In genomic region chr2:138278853-138279640, GRCm38 (mm10) we compare ENCODE assay signal across 8 mouse cellular contexts. TPM values are rescaled to one million over a fixed set of nuclear protein-coding genes. Genes with fewer than 3 reads are reported as not detected.
DNase-seq lines count a peak whose midpoint lies in the region; ATAC-seq lines count a peak whose summit lies in the region.
"Had no signal": no experiment of that assay in that cellular context is flagged by ENCODE, and none has a peak within 500 bp of the region (broad histone marks: within the 10 kb centered on the region; RNA-seq: fewer than 3 reads in every experiment).

No protein-coding gene starts in this region.

- ATAC-seq in heart, embryonic 11.5 days (replicated peaks; ENCODE audit: insufficient number of reproducible peaks, low FRiP score, low TSS enrichment), result no peak
- ATAC-seq in limb, embryonic 12.5 days (ENCODE audit: insufficient number of reproducible peaks, insufficient read depth, low FRiP score, low TSS enrichment, low read depth), result no peak
- ATAC-seq in stomach, embryonic 15.5 days (ENCODE audit: insufficient read depth, low FRiP score, low read depth), result no peak

- peaks cover 24% of the 10 kb centered on the region for H3K4me1 ChIP-seq in heart, embryonic 11.5 days (ENCODE audit: control insufficient read depth, insufficient read depth, low read length)
- peaks cover 58% of the 10 kb centered on the region for H3K4me1 ChIP-seq in limb, embryonic 12.5 days (replicated peaks)
- peaks cover 25% of the 10 kb centered on the region for H3K4me1 ChIP-seq in stomach, embryonic 15.5 days

- H3K4me3 ChIP-seq in heart, embryonic 11.5 days (ENCODE audit: low read depth, low read length), result peak overlapping the region; percentile 50
- peak overlapping the region; percentile 32 for H3K4me3 ChIP-seq in limb, embryonic 12.5 days (replicated peaks)
- H3K4me3 ChIP-seq in stomach, embryonic 15.5 days (replicated peaks), result peak overlapping the region; percentile 39
- H3K4me3 ChIP-seq: megakaryocyte, embryonic 14.5 days had no signal

- peak overlapping the region; percentile 87 for H3K27ac ChIP-seq in heart, embryonic 11.5 days (ENCODE audit: low read depth, low read length)
- peak overlapping the region; percentile 81 for H3K27ac ChIP-seq in limb, embryonic 12.5 days
- peak overlapping the region; percentile 78 for H3K27ac ChIP-seq in stomach, embryonic 15.5 days

- peak overlapping the region; percentile 61 for H3K9ac ChIP-seq in heart, embryonic 11.5 days (ENCODE audit: low read depth, low read length)
- peak overlapping the region; percentile 53 for H3K9ac ChIP-seq in limb, embryonic 12.5 days (replicated peaks)
- peak overlapping the region; percentile 4; the same call in 1 of the 2 replicates for H3K9ac ChIP-seq in stomach, embryonic 15.5 days

- peaks cover 11% of the 10 kb centered on the region for H3K36me3 ChIP-seq in heart, embryonic 11.5 days (ENCODE audit: control insufficient read depth, insufficient read depth, low read length)
- peaks cover 21% of the 10 kb centered on the region for H3K36me3 ChIP-seq in limb, embryonic 12.5 days
- peaks cover 9% of the 10 kb centered on the region; the same call in 1 of the 2 replicates for H3K36me3 ChIP-seq in stomach, embryonic 15.5 days

- DNase-seq in thymus, postnatal 25 days, result peak; percentile 6
- DNase-seq in thymus, postnatal 0 days (ENCODE audit: low spot score), result no peak
- no peak for DNase-seq in testis, postnatal 10 days (ENCODE audit: low spot score)
- no peak for DNase-seq in ovary, postnatal 36 days (ENCODE audit: low spot score)

- WGBS in heart, embryonic 11.5 days (ENCODE audit: insufficient replicate concordance), result 55% methylated on average over 15 of the region's 15 CpGs
- 60% methylated on average over 15 of the region's 15 CpGs for WGBS in limb, embryonic 12.5 days
- 40% methylated on average over 15 of the region's 15 CpGs for WGBS in stomach, embryonic 15.5 days

- peak overlapping the region; percentile 65 for H3K4me2 ChIP-seq in heart, embryonic 11.5 days
- peak overlapping the region; percentile 56 for H3K4me2 ChIP-seq in limb, embryonic 12.5 days
- H3K4me2 ChIP-seq in stomach, embryonic 15.5 days, result peak overlapping the region; percentile 50

- H3K9me3 ChIP-seq in heart, embryonic 11.5 days (replicated peaks; ENCODE audit: control insufficient read depth, low read length), result no peaks in the 10 kb centered on the region
- H3K9me3 ChIP-seq in limb, embryonic 12.5 days, result no peaks in the 10 kb centered on the region
- no peaks in the 10 kb centered on the region for H3K9me3 ChIP-seq in stomach, embryonic 15.5 days

- no peaks in the 10 kb centered on the region for H3K27me3 ChIP-seq in heart, embryonic 11.5 days (ENCODE audit: control insufficient read depth, insufficient read depth, low read length)
- H3K27me3 ChIP-seq in limb, embryonic 12.5 days, result no peaks in the 10 kb centered on the region
- no peaks in the 10 kb centered on the region for H3K27me3 ChIP-seq in stomach, embryonic 15.5 days (replicated peaks)
- H3K27me3 ChIP-seq: megakaryocyte, embryonic 14.5 days had no signal

RNA-seq across cellular contexts. Expression of gene Btbd3, which starts 22.7 kb away (rescaled TPM):
- polyA plus RNA-seq in thymus, postnatal 0 days (2015; fragmentation: Nextera tagmentation; extraction: Ambion mirVana), result 4.3 and 5.3 TPM in 2 replicates
- polyA plus RNA-seq in heart, embryonic 11.5 days (2014; fragmentation: Nextera tagmentation; extraction: Ambion mirVana), result 10.5 and 11.8 TPM in 2 replicates
- polyA plus RNA-seq in limb, embryonic 12.5 days (2016; fragmentation: Nextera tagmentation; extraction: Ambion mirVana), result 16.2 and 16.7 TPM in 2 replicates
- 19.6 and 21.3 TPM in 2 replicates for polyA plus RNA-seq in stomach, embryonic 15.5 days (2015; fragmentation: Nextera tagmentation; extraction: Ambion mirVana)

Comparison
In these comparisons a context has a peak if more than half of its experiments do, and no peak if none do; other contexts are left out.
1. H3K9ac ChIP-seq: peak in every context shown above with its lines; median percentile 61 in heart, embryonic 11.5 days; 53 in limb, embryonic 12.5 days; 4 in stomach, embryonic 15.5 days.